Mouse (Mus musculus): ENCODE measurements around the gene Gcn1l1. TPM values are rescaled to one million over a fixed set of nuclear protein-coding genes. Genes with fewer than 3 reads are reported as not detected.

Gene Gcn1l1
- polyA plus RNA-seq, 1 experiment from 2014 or later: 39.6 TPM

- no peaks in the 10 kb centered on the region for H3K36me3 ChIP-seq (ENCODE audit: control insufficient read depth, insufficient read depth, low read length)
- WGBS: 4% methylated on average over 35 of the region's 35 CpGs
- no peaks in the 10 kb centered on the region for H3K27me3 ChIP-seq (ENCODE audit: control insufficient read depth, insufficient read depth, low read length)
- peak overlapping the region; percentile 35 for H3K4me3 ChIP-seq (ENCODE audit: low read depth, low read length)
- H3K27ac ChIP-seq (replicated peaks; ENCODE audit: low read depth, low read length): no peak overlapping the region
- H3K9ac ChIP-seq (ENCODE audit: low read length): peak overlapping the region; percentile 56
- DNase-seq (ENCODE audit: low spot score) (peak; percentile 100), ATAC-seq (ENCODE audit: insufficient number of reproducible peaks, low FRiP score, low TSS enrichment, low read depth) (peak; percentile 99)
- H3K4me2 ChIP-seq (ENCODE audit: low read depth, severe bottlenecking): peak overlapping the region; percentile 59
- H3K4me1 ChIP-seq (ENCODE audit: control insufficient read depth, insufficient read depth, low read length): peaks cover 5% of the 10 kb centered on the region
- no peaks in the 10 kb centered on the region for H3K9me3 ChIP-seq (ENCODE audit: control insufficient read depth, low read length)
Measured at GRCm38 (mm10) chr5:115652681-115653575, 87.9 kb downstream of the Gcn1l1 start.

- no peaks in the 10 kb centered on the region for H3K36me3 ChIP-seq (ENCODE audit: control insufficient read depth, insufficient read depth, low read length)
- WGBS: 90% methylated on average over 12 of the region's 12 CpGs
- DNase-seq (ENCODE audit: low spot score) (no peak), ATAC-seq (ENCODE audit: insufficient number of reproducible peaks, low FRiP score, low TSS enrichment, low read depth) (no peak)
- H3K9ac ChIP-seq (ENCODE audit: low read length): no peak overlapping the region
- no peak overlapping the region for H3K4me3 ChIP-seq (ENCODE audit: low read depth, low read length)
- H3K4me1 ChIP-seq (ENCODE audit: control insufficient read depth, insufficient read depth, low read length): peaks cover 5% of the 10 kb centered on the region
- H3K9me3 ChIP-seq (ENCODE audit: control insufficient read depth, low read length): no peaks in the 10 kb centered on the region
- H3K4me2 ChIP-seq (ENCODE audit: low read depth, severe bottlenecking): no peak overlapping the region
- H3K27ac ChIP-seq (replicated peaks; ENCODE audit: low read depth, low read length): no peak overlapping the region
- no peaks in the 10 kb centered on the region for H3K27me3 ChIP-seq (ENCODE audit: control insufficient read depth, insufficient read depth, low read length)
Measured at GRCm38 (mm10) chr5:115653776-115654175, 88.7 kb downstream of the Gcn1l1 start.

GRCm38 (mm10) chr5:115656677-115657076 is 91.6 kb downstream of the Gcn1l1 start:
- Histone ChIP-seq H3K4me1 (ENCODE audit: control insufficient read depth, insufficient read depth, low read length) (peaks cover 5% of the 10 kb centered on the region), H3K4me3 (ENCODE audit: low read depth, low read length) (no peak overlapping the region), H3K27ac (replicated peaks; ENCODE audit: low read depth, low read length) (no peak overlapping the region), H3K36me3 (ENCODE audit: control insufficient read depth, insufficient read depth, low read length) (no peaks in the 10 kb centered on the region), H3K4me2 (ENCODE audit: low read depth, severe bottlenecking) (no peak overlapping the region), H3K9me3 (ENCODE audit: control insufficient read depth, low read length) (no peaks in the 10 kb centered on the region), H3K27me3 (ENCODE audit: control insufficient read depth, insufficient read depth, low read length) (no peaks in the 10 kb centered on the region), H3K9ac (ENCODE audit: low read length) (no peak overlapping the region)
- no peak for DNase-seq (ENCODE audit: low spot score)
- WGBS: 75% methylated on average over 6 of the region's 6 CpGs
- ATAC-seq (ENCODE audit: insufficient number of reproducible peaks, low FRiP score, low TSS enrichment, low read depth): no peak

- H3K27me3 ChIP-seq (ENCODE audit: control insufficient read depth, insufficient read depth, low read length): no peaks in the 10 kb centered on the region
- 81% methylated on average over 1 of the region's 1 CpGs for WGBS
- no peak overlapping the region for H3K27ac ChIP-seq (replicated peaks; ENCODE audit: low read depth, low read length)
- ATAC-seq (ENCODE audit: insufficient number of reproducible peaks, low FRiP score, low TSS enrichment, low read depth): no peak
- H3K4me3 ChIP-seq (ENCODE audit: low read depth, low read length): no peak overlapping the region
- H3K4me1 ChIP-seq (ENCODE audit: control insufficient read depth, insufficient read depth, low read length): peaks cover 1% of the 10 kb centered on the region
- H3K4me2 ChIP-seq (ENCODE audit: low read depth, severe bottlenecking): no peak overlapping the region
- DNase-seq (ENCODE audit: low spot score): no peak
- H3K9ac ChIP-seq (ENCODE audit: low read length): no peak overlapping the region
- no peaks in the 10 kb centered on the region for H3K9me3 ChIP-seq (ENCODE audit: control insufficient read depth, low read length)
- H3K36me3 ChIP-seq (ENCODE audit: control insufficient read depth, insufficient read depth, low read length): no peaks in the 10 kb centered on the region
Measured at GRCm38 (mm10) chr5:115657234-115657633, 92.2 kb downstream of the Gcn1l1 start.

- 86% methylated on average over 6 of the region's 6 CpGs for WGBS
- Histone ChIP-seq H3K36me3 (ENCODE audit: control insufficient read depth, insufficient read depth, low read length) (no peaks in the 10 kb centered on the region), H3K9ac (ENCODE audit: low read length) (no peak overlapping the region), H3K4me1 (ENCODE audit: control insufficient read depth, insufficient read depth, low read length) (no peaks in the 10 kb centered on the region), H3K9me3 (ENCODE audit: control insufficient read depth, low read length) (no peaks in the 10 kb centered on the region), H3K27ac (replicated peaks; ENCODE audit: low read depth, low read length) (no peak overlapping the region), H3K4me3 (ENCODE audit: low read depth, low read length) (no peak overlapping the region), H3K27me3 (ENCODE audit: control insufficient read depth, insufficient read depth, low read length) (no peaks in the 10 kb centered on the region), H3K4me2 (ENCODE audit: low read depth, severe bottlenecking) (no peak overlapping the region)
- no peak for DNase-seq (ENCODE audit: low spot score)
- no peak for ATAC-seq (ENCODE audit: insufficient number of reproducible peaks, low FRiP score, low TSS enrichment, low read depth)
Measured at GRCm38 (mm10) chr5:115658352-115658751, 93.3 kb downstream of the Gcn1l1 start.

GRCm38 (mm10) chr5:115662658-115663057 is 97.6 kb downstream of the Gcn1l1 start:
- Histone ChIP-seq H3K4me1 (ENCODE audit: control insufficient read depth, insufficient read depth, low read length) (no peaks in the 10 kb centered on the region), H3K4me3 (ENCODE audit: low read depth, low read length) (no peak overlapping the region), H3K27ac (replicated peaks; ENCODE audit: low read depth, low read length) (no peak overlapping the region), H3K4me2 (ENCODE audit: low read depth, severe bottlenecking) (no peak overlapping the region), H3K9me3 (ENCODE audit: control insufficient read depth, low read length) (no peaks in the 10 kb centered on the region), H3K36me3 (ENCODE audit: control insufficient read depth, insufficient read depth, low read length) (no peaks in the 10 kb centered on the region), H3K27me3 (ENCODE audit: control insufficient read depth, insufficient read depth, low read length) (no peaks in the 10 kb centered on the region), H3K9ac (ENCODE audit: low read length) (no peak overlapping the region)
- DNase-seq (ENCODE audit: low spot score): no peak
- WGBS: 88% methylated on average over 22 of the region's 22 CpGs
- no peak for ATAC-seq (ENCODE audit: insufficient number of reproducible peaks, low FRiP score, low TSS enrichment, low read depth)

GRCm38 (mm10) chr5:115666366-115667065 is 101.5 kb downstream of the Gcn1l1 start:
- no peak overlapping the region for H3K9ac ChIP-seq (ENCODE audit: low read length)
- no peak overlapping the region for H3K27ac ChIP-seq (replicated peaks; ENCODE audit: low read depth, low read length)
- H3K4me2 ChIP-seq (ENCODE audit: low read depth, severe bottlenecking): no peak overlapping the region
- H3K9me3 ChIP-seq (ENCODE audit: control insufficient read depth, low read length): no peaks in the 10 kb centered on the region
- DNase-seq (ENCODE audit: low spot score): no peak
- no peaks in the 10 kb centered on the region for H3K27me3 ChIP-seq (ENCODE audit: control insufficient read depth, insufficient read depth, low read length)
- no peak for ATAC-seq (ENCODE audit: insufficient number of reproducible peaks, low FRiP score, low TSS enrichment, low read depth)
- WGBS: 71% methylated on average over 8 of the region's 8 CpGs
- no peaks in the 10 kb centered on the region for H3K36me3 ChIP-seq (ENCODE audit: control insufficient read depth, insufficient read depth, low read length)
- no peak overlapping the region for H3K4me3 ChIP-seq (ENCODE audit: low read depth, low read length)
- no peaks in the 10 kb centered on the region for H3K4me1 ChIP-seq (ENCODE audit: control insufficient read depth, insufficient read depth, low read length)

GRCm38 (mm10) chr5:115667210-115667609 is 102.2 kb downstream of the Gcn1l1 start:
- no peaks in the 10 kb centered on the region for H3K36me3 ChIP-seq (ENCODE audit: control insufficient read depth, insufficient read depth, low read length)
- no peak overlapping the region for H3K4me2 ChIP-seq (ENCODE audit: low read depth, severe bottlenecking)
- DNase-seq (ENCODE audit: low spot score) (no peak), ATAC-seq (ENCODE audit: insufficient number of reproducible peaks, low FRiP score, low TSS enrichment, low read depth) (no peak)
- H3K4me3 ChIP-seq (ENCODE audit: low read depth, low read length): no peak overlapping the region
- H3K9ac ChIP-seq (ENCODE audit: low read length): no peak overlapping the region
- no peak overlapping the region for H3K27ac ChIP-seq (replicated peaks; ENCODE audit: low read depth, low read length)
- no peaks in the 10 kb centered on the region for H3K27me3 ChIP-seq (ENCODE audit: control insufficient read depth, insufficient read depth, low read length)
- WGBS: 79% methylated on average over 8 of the region's 8 CpGs
- H3K4me1 ChIP-seq (ENCODE audit: control insufficient read depth, insufficient read depth, low read length): no peaks in the 10 kb centered on the region
- no peaks in the 10 kb centered on the region for H3K9me3 ChIP-seq (ENCODE audit: control insufficient read depth, low read length)
